Mouse (Mus musculus) central nervous system, embryonic 14 days (tissue): ENCODE data around the gene L3mbtl1. TPM values are rescaled to one million over a fixed set of nuclear protein-coding genes. Genes with fewer than 3 reads are reported as not detected.

Experiments used
- polyA plus RNA-seq: library from polyadenylated mRNA; depleted of rRNA; stranded (reverse); fragments of >200 nt; gene quantifications from 2 replicates; pipeline ENCODE4 v1.2.3, GENCODE M21; 2012; rRNA removed

Gene L3mbtl1
- 3.4 and 5.0 TPM in 2 replicates for polyA plus RNA-seq

GRCm38 (mm10) chr2:162943148-162943846 is at the start of gene L3mbtl1:
TSS of gene L3mbtl1 (plus strand) at chr2:162943472.

GRCm38 (mm10) chr2:162931123-162931673 is 12.1 kb upstream of the L3mbtl1 start, which contains the start of gene Srsf6:
TSS of gene Srsf6 (plus strand) at chr2:162931528.

GRCm38 (mm10) chr2:162987218-162987617 is 43.9 kb downstream of the L3mbtl1 start, which contains the start of gene Sgk2:
TSS of gene Sgk2 (plus strand) at chr2:162987330.

GRCm38 (mm10) chr2:163016916-163017743 is 73.9 kb downstream of the L3mbtl1 start, which contains the start of gene Ift52:
TSS of gene Ift52 (plus strand) at chr2:163017354.

Other genes with a start within 250 kb of the L3mbtl1 start
- gene Srsf6, start 11.9 kb upstream of the L3mbtl1 start, polyA plus RNA-seq = 448 and 468 TPM in 2 replicates
- gene Sgk2, start 43.9 kb downstream of the L3mbtl1 start, polyA plus RNA-seq = 0.02 and 0.09 TPM in 2 replicates
- gene Ift52, start 73.9 kb downstream of the L3mbtl1 start, polyA plus RNA-seq = 34.6 and 36.9 TPM in 2 replicates
- 15.0 and 16.9 TPM in 2 replicates for gene Mybl2, start 111.2 kb downstream of the L3mbtl1 start, polyA plus RNA-seq
- gene Gtsf1l, start 144.4 kb downstream of the L3mbtl1 start, polyA plus RNA-seq = 0.13 TPM in 1 of 2 replicates, not detected in the other